Mouse (Mus musculus): ENCODE measurements at regions not wholly inside any gene's neighbourhood (a gene's known extent, or its start where the extent isn't known, plus 50 kb on each side); places are given as distances from the start of the nearest gene placed in this dataset.

DNA sequence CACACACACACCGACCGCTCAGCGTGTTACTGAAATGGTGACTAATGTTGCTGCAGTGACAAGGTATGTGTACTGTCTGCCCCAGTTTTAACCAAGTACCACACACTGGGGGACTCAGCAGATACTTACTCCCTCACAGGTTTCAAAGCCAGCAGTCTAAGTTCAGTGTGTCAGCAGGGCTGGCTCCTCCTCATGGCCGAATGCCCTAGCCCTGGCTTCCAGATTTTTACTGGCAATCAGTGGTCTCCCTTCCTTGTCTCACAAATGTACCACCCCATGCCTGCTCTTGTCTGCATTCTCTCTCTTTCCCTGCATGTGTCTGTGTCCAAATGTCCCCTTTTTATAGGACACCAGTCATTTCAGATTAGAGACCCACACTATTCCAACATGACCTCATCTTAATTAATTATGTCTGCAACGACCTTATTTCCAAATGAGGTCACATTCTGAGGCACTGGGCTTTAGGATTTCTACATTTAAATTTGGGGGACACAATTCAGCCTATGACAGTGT is 114.7 kb downstream of the Uri1 start:
- H3K9me3 ChIP-seq (ENCODE audit: control insufficient read depth, low read length), result no peaks in the 10 kb centered on the region
- ATAC-seq (ENCODE audit: low FRiP score, low TSS enrichment), result no peak
- no peak overlapping the region for H3K4me3 ChIP-seq (ENCODE audit: low read length)
- no peaks in the 10 kb centered on the region for H3K36me3 ChIP-seq (ENCODE audit: control insufficient read depth, insufficient read depth, low read length)
- H3K4me1 ChIP-seq (ENCODE audit: control insufficient read depth, insufficient read depth, low read length), result peaks cover 8% of the 10 kb centered on the region; the same call in 1 of the 2 replicates
- H3K9ac ChIP-seq (ENCODE audit: low read depth, low read length), result no peak overlapping the region
- no peaks in the 10 kb centered on the region for H3K27me3 ChIP-seq (ENCODE audit: control insufficient read depth, insufficient read depth, low read length)
- 71% methylated on average over 5 of the region's 5 CpGs for WGBS
- H3K27ac ChIP-seq (ENCODE audit: low read depth, low read length), result no peak overlapping the region
- H3K4me2 ChIP-seq (replicated peaks; ENCODE audit: low read depth, low read length), result no peak overlapping the region

- peaks cover 4% of the 10 kb centered on the region; the same call in 1 of the 2 replicates for H3K9me3 ChIP-seq (ENCODE audit: control insufficient read depth, low read length)
- H3K27ac ChIP-seq (ENCODE audit: low read depth, low read length), result no peak overlapping the region
- 76% methylated on average over 6 of the region's 6 CpGs for WGBS
- H3K27me3 ChIP-seq (ENCODE audit: control insufficient read depth, insufficient read depth, low read length), result no peaks in the 10 kb centered on the region
- no peak overlapping the region for H3K4me2 ChIP-seq (replicated peaks; ENCODE audit: low read depth, low read length)
- no peak for ATAC-seq (ENCODE audit: low FRiP score, low TSS enrichment)
- no peaks in the 10 kb centered on the region for H3K36me3 ChIP-seq (ENCODE audit: control insufficient read depth, insufficient read depth, low read length)
- no peak overlapping the region for H3K4me3 ChIP-seq (ENCODE audit: low read length)
- H3K4me1 ChIP-seq (ENCODE audit: control insufficient read depth, insufficient read depth, low read length), result no peaks in the 10 kb centered on the region
- H3K9ac ChIP-seq (ENCODE audit: low read depth, low read length), result no peak overlapping the region
Observed at GRCm38 (mm10) chr7:37893885-37894284, 120.4 kb upstream of the Zfp536 start.

DNA sequence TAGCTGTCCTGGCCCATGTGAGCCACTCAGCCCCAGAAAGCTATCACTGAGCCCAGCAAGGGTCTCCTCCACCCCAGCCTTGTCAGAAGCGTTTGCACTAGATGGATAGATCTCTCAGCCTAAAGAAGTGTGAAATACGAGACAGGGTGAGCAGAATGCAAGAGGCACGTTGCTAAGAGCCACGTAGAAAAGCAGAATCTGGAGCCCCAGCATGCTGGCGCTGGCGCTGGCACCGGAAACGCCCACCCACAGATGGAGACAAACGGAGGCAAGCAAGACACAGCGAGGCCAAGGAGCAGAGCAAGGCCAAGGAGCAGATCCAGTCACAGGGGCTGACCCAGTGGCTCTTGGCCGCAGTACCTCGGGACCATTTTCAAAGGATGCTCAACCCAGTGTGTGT is 100.9 kb upstream of the Zfp536 start:
- Histone ChIP-seq H3K27ac (ENCODE audit: low read depth, low read length) (no peak overlapping the region), H3K36me3 (ENCODE audit: control insufficient read depth, insufficient read depth, low read length) (no peaks in the 10 kb centered on the region), H3K9me3 (ENCODE audit: control insufficient read depth, low read length) (no peaks in the 10 kb centered on the region), H3K9ac (ENCODE audit: low read depth, low read length) (no peak overlapping the region), H3K4me2 (replicated peaks; ENCODE audit: low read depth, low read length) (no peak overlapping the region), H3K4me1 (ENCODE audit: control insufficient read depth, insufficient read depth, low read length) (no peaks in the 10 kb centered on the region), H3K27me3 (ENCODE audit: control insufficient read depth, insufficient read depth, low read length) (no peaks in the 10 kb centered on the region), H3K4me3 (ENCODE audit: low read length) (no peak overlapping the region)
- no peak for ATAC-seq (ENCODE audit: low FRiP score, low TSS enrichment)
- 60% methylated on average over 12 of the region's 12 CpGs for WGBS

- H3K4me2 ChIP-seq (replicated peaks; ENCODE audit: low read depth, low read length), result no peak overlapping the region
- no peak overlapping the region for H3K9ac ChIP-seq (ENCODE audit: low read depth, low read length)
- 75% methylated on average over 5 of the region's 5 CpGs for WGBS
Observed at GRCm38 (mm10) chr7:37870956-37871355, 97.5 kb upstream of the Zfp536 start.

DNA sequence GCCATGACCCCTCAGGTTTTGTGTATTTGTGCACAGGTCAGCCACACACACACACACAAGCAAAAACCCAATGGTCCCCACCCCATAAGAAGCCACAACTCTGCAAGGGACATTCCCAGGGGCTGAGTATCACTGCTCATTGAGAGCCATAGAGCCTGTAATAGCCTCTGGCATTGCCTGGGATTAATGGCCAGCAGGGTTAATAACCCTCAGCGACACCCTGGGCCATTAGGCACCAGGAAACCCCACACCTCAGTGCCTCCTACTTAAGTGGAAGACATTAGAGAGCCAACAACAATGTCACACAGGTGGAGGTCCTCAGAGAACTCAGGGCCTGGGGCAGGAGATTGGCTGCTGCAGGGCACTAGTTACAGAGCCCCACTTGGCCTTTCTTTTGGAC is 93.0 kb upstream of the Zfp536 start:
- no peaks in the 10 kb centered on the region for H3K9me3 ChIP-seq (ENCODE audit: control insufficient read depth, low read length)
- H3K4me2 ChIP-seq (replicated peaks; ENCODE audit: low read depth, low read length), result no peak overlapping the region
- 0 out of 2 replicates have a peak, but pooled peaks cover 6% of the 10 kb centered on the region for H3K4me1 ChIP-seq (ENCODE audit: control insufficient read depth, insufficient read depth, low read length)
- H3K27ac ChIP-seq (ENCODE audit: low read depth, low read length), result no peak overlapping the region
- H3K9ac ChIP-seq (ENCODE audit: low read depth, low read length), result no peak overlapping the region
- no peak overlapping the region for H3K4me3 ChIP-seq (ENCODE audit: low read length)
- 8% methylated on average over 1 of the region's 1 CpGs for WGBS
- peak; percentile 87 for ATAC-seq (ENCODE audit: low FRiP score, low TSS enrichment)
- H3K27me3 ChIP-seq (ENCODE audit: control insufficient read depth, insufficient read depth, low read length), result no peaks in the 10 kb centered on the region
- H3K36me3 ChIP-seq (ENCODE audit: control insufficient read depth, insufficient read depth, low read length), result no peaks in the 10 kb centered on the region

More at GRCm38 (mm10) chr7:37870956-37871355, 97.5 kb upstream of the Zfp536 start:
- no peak overlapping the region for H3K4me3 ChIP-seq (ENCODE audit: low read length)
- no peaks in the 10 kb centered on the region for H3K36me3 ChIP-seq (ENCODE audit: control insufficient read depth, insufficient read depth, low read length)
- 0 out of 2 replicates have a peak, but pooled peaks cover 6% of the 10 kb centered on the region for H3K4me1 ChIP-seq (ENCODE audit: control insufficient read depth, insufficient read depth, low read length)
- no peak for ATAC-seq (ENCODE audit: low FRiP score, low TSS enrichment)
- H3K9me3 ChIP-seq (ENCODE audit: control insufficient read depth, low read length), result no peaks in the 10 kb centered on the region
- no peak overlapping the region for H3K27ac ChIP-seq (ENCODE audit: low read depth, low read length)
- no peaks in the 10 kb centered on the region for H3K27me3 ChIP-seq (ENCODE audit: control insufficient read depth, insufficient read depth, low read length)

DNA sequence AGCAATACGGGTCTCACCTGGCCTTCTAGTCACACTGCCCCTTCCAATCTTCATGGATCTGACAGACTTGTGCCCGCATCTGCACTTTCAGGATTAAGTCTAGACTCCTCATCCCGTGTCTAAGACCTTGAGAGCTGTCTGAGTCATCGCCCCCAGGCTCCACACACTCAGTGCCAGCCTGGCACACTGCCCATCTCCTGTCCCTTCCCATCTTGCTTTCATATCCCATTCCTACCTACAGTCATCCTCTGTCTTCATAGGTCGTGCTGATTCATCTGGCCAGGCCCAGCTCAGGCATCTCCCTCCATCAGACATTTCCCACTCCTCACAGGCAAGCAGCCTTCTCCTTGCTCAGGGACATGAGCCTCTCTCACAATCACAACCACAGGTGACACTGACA is 78.0 kb upstream of the Zfp536 start:
- no peaks in the 10 kb centered on the region for H3K4me1 ChIP-seq (ENCODE audit: control insufficient read depth, insufficient read depth, low read length)
- no peak overlapping the region for H3K4me2 ChIP-seq (replicated peaks; ENCODE audit: low read depth, low read length)
- H3K27ac ChIP-seq (ENCODE audit: low read depth, low read length), result no peak overlapping the region
- 78% methylated on average over 5 of the region's 5 CpGs for WGBS
- no peak overlapping the region for H3K9ac ChIP-seq (ENCODE audit: low read depth, low read length)
- H3K36me3 ChIP-seq (ENCODE audit: control insufficient read depth, insufficient read depth, low read length), result no peaks in the 10 kb centered on the region
- no peaks in the 10 kb centered on the region for H3K27me3 ChIP-seq (ENCODE audit: control insufficient read depth, insufficient read depth, low read length)
- no peak overlapping the region for H3K4me3 ChIP-seq (ENCODE audit: low read length)
- no peak for ATAC-seq (ENCODE audit: low FRiP score, low TSS enrichment)
- no peaks in the 10 kb centered on the region for H3K9me3 ChIP-seq (ENCODE audit: control insufficient read depth, low read length)

DNA sequence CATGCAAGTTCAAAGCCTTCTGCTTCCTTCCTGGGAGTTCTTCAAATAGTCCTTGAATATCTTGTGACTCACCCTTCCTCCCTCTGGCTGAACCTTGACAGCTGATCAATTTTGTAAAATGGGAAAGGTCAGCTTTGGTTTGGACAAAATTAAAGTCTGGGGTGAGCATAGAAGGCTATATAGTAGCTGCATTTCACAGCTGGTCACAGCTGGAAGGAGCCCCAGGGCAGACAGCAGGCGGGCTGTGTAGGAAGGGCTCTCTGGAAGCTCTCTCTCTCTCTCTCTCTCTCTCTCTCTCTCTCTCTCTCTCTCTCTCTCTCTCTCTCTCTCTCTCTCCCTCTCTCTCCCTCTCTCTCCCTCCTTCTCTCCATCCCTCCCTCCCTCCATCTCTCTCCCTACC is 71.8 kb upstream of the Zfp536 start:
- WGBS, result 29% methylated on average over 1 of the region's 1 CpGs
- no peaks in the 10 kb centered on the region for H3K9me3 ChIP-seq (ENCODE audit: control insufficient read depth, low read length)
- no peak overlapping the region for H3K4me3 ChIP-seq (ENCODE audit: low read length)
- 0 out of 2 replicates have a peak, but pooled peaks cover 7% of the 10 kb centered on the region for H3K4me1 ChIP-seq (ENCODE audit: control insufficient read depth, insufficient read depth, low read length)
- H3K4me2 ChIP-seq (replicated peaks; ENCODE audit: low read depth, low read length), result no peak overlapping the region
- no peak overlapping the region for H3K9ac ChIP-seq (ENCODE audit: low read depth, low read length)
- H3K36me3 ChIP-seq (ENCODE audit: control insufficient read depth, insufficient read depth, low read length), result no peaks in the 10 kb centered on the region
- H3K27ac ChIP-seq (ENCODE audit: low read depth, low read length), result no peak overlapping the region
- no peaks in the 10 kb centered on the region for H3K27me3 ChIP-seq (ENCODE audit: control insufficient read depth, insufficient read depth, low read length)
- 0 out of 2 replicates have a peak, but pooled peaks have one; percentile 51 for ATAC-seq (ENCODE audit: low FRiP score, low TSS enrichment)

DNA sequence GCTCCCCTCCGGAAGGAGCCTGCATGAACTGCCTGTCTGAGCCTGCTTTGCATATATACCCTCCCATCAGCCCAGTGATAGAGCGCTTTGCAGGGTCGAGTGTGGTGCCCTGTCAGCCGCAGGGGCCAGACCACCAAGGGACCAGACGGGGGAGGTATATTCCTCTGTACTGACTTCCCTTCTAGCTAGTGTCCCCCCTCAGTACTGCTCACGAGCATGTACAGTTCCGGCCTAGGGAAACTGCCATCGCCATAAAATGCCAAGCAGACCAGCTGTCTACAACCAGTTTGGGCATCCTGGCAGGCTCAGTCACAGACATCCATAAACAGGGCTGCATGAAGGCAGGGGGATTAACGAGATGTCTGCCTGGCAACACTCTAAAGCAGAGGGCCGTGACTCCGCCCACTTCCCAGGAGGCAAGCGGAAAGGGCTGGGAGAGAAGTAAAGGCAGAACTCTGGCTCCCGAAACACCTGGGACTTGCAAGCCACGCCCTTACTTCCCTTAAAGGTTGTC is 68.6 kb upstream of the Zfp536 start:
- H3K9ac ChIP-seq (ENCODE audit: low read depth, low read length), result peak overlapping the region; percentile 42; the same call in 1 of the 2 replicates
- H3K36me3 ChIP-seq (ENCODE audit: control insufficient read depth, insufficient read depth, low read length), result no peaks in the 10 kb centered on the region
- peak overlapping the region; percentile 25 for H3K4me3 ChIP-seq (ENCODE audit: low read length)
- H3K27me3 ChIP-seq (ENCODE audit: control insufficient read depth, insufficient read depth, low read length), result no peaks in the 10 kb centered on the region
- H3K4me1 ChIP-seq (ENCODE audit: control insufficient read depth, insufficient read depth, low read length), result 0 out of 2 replicates have a peak, but pooled peaks cover 7% of the 10 kb centered on the region
- H3K4me2 ChIP-seq (replicated peaks; ENCODE audit: low read depth, low read length), result peak overlapping the region; percentile 52
- ATAC-seq (ENCODE audit: low FRiP score, low TSS enrichment), result peak; percentile 72
- WGBS, result 2% methylated on average over 14 of the region's 14 CpGs
- H3K27ac ChIP-seq (ENCODE audit: low read depth, low read length), result no peak overlapping the region
- H3K9me3 ChIP-seq (ENCODE audit: control insufficient read depth, low read length), result no peaks in the 10 kb centered on the region

- H3K27me3 ChIP-seq (ENCODE audit: control insufficient read depth, insufficient read depth, low read length), result no peaks in the 10 kb centered on the region
- H3K4me2 ChIP-seq (replicated peaks; ENCODE audit: low read depth, low read length), result peak overlapping the region; percentile 52
- 33% methylated on average over 4 of the region's 4 CpGs for WGBS
- H3K9ac ChIP-seq (ENCODE audit: low read depth, low read length), result peak overlapping the region; percentile 42; the same call in 1 of the 2 replicates
- peak overlapping the region; percentile 25; the same call in 1 of the 2 replicates for H3K4me3 ChIP-seq (ENCODE audit: low read length)
- H3K9me3 ChIP-seq (ENCODE audit: control insufficient read depth, low read length), result no peaks in the 10 kb centered on the region
- no peaks in the 10 kb centered on the region for H3K36me3 ChIP-seq (ENCODE audit: control insufficient read depth, insufficient read depth, low read length)
- ATAC-seq (ENCODE audit: low FRiP score, low TSS enrichment), result no peak
- no peak overlapping the region for H3K27ac ChIP-seq (ENCODE audit: low read depth, low read length)
- 0 out of 2 replicates have a peak, but pooled peaks cover 7% of the 10 kb centered on the region for H3K4me1 ChIP-seq (ENCODE audit: control insufficient read depth, insufficient read depth, low read length)
Observed at GRCm38 (mm10) chr7:37841549-37841948, 68.1 kb upstream of the Zfp536 start.

Measured in kidney, embryonic 14.5 days (tissue).